Mouse (Mus musculus) brain, embryonic 14.5 days (tissue): ENCODE data around the gene Vav3. TPM values are rescaled to one million over a fixed set of nuclear protein-coding genes. Genes with fewer than 3 reads are reported as not detected.

Experiments
- DNase-seq: peaks from one replicate; pipeline ENCODE4 v3.0.0-alpha.2; 2011; ENCODE audit warnings: low read depth
- CTCF ChIP-seq: fragments of 200-500 bp; IDR thresholded peaks from 2 replicates; pipeline ENCODE4 v1.5.1; 2012; ENCODE audit warnings: inconsistent platforms, mild to moderate bottlenecking, moderate library complexity, borderline replicate concordance; ENCODE audit not compliant: insufficient read depth, insufficient read length; ENCODE audit errors: extremely low read depth
- POLR2A ChIP-seq: fragments of 200-500 bp; IDR thresholded peaks from 2 replicates; pipeline ENCODE4 v1.6.1; 2012; ENCODE audit warnings: mild to moderate bottlenecking, inconsistent platforms, borderline replicate concordance; ENCODE audit not compliant: poor library complexity, insufficient read depth, insufficient read length, severe bottlenecking; ENCODE audit errors: extremely low read depth
- polyA plus RNA-seq: library from polyadenylated mRNA; depleted of rRNA; stranded (reverse); fragments of >200 nt; gene quantifications from 2 replicates; pipeline ENCODE4 v1.2.3, GENCODE M21; 2012; rRNA removed

Gene Vav3
- polyA plus RNA-seq, result 9.0 and 15.7 TPM in 2 replicates

DNA sequence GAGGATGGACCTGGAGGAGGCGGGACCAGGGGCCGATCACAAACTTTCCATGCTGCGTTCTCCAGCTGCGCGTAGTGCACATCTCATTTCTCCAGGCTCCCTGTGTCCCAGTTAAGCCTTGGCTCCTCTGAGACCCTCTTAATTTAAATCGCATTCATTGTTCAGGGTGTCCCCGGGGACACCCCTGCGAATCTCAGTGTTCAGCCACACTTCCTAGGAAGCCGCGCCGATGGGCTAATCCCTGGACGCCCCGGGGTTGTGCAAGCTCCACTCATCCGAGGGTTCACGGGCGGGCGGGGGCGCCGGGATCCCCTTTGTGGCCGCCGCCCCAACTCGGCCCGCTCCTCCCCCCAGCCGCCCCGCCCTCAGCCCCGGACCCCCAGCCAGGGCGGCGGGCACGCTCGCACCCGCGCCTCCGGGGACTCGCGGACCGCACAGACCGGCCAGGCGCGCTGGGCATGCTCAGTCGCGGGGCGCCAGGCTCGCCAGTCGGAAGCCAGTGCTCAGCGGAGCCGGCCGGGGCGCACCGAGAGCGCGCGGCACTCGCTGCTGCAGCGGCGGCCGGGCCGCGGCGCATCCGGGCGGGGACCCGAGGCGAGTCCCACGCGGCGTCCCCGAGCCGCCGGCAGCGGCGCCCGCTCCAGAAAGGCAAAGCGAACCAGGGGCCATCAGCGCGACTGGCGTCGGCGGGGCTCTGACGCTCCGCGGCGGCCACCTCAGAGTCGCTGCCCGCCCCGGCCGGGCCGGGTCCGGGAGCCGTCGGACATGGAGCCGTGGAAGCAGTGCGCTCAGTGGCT, at the start of gene Vav3:
Vav3 (plus strand) TSS at position 380 of the 797 bp plus-strand sequence.
- no peak for TF ChIP-seq CTCF
- TF ChIP-seq POLR2A, result peak; percentile 39; the same call in 1 of the 2 replicates
- DNase-seq, result peak; percentile 75

DNA sequence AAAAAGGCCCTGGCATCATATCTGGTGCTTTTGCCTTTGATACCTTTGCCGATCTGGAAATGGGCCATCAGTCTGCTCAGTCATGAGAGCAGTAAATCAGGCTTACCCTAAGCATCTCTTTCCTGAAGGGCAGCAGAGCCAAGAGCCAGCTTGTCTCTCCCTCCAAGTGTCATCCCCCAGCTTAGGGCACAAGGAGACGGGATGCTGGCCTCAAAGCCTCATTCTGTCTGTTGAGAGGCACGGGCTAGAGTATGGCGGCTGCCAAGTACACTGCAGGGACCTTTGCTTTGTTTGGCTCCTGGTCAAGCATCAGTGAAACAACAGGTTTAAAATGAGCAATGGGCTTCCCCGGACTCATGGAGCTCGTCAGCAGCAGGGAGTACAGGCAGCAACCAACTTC, 41.6 kb upstream of the Vav3 start:
- peak; percentile 55 for DNase-seq

DNA sequence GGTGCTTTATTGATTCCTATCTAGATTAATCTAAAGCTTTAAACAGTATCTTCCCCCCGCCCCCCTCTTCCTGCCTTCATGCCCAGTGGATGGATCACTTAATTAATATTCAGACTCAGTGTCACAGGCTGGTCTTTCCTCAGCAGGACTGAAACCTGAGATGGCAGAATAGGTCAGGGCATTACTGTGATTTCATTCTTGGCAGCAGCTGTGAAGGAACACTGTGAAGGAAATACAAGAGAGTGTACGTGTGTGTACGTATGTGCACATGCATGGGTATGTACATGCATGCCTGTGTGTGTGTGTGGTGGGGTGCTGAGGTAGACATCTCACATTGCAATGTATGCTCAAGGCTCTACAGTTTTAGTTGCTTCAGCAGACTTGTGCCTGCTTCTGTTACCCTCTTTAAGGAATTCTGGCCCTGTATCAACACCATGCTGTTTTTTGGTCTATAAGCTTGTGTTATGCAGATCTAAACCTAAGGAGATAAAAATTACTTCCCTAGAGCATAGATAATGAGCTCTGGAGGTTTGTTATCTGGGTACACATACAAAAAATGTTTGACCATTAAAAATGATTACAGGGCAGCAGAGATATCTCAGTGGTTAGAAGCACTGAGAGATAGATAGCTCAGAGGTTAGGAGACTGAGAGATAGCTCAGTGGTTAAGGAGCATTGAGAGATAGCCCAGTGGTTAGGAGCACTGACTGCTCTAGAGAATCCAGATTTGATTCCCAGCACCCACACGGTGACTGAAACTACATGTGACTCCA, 41.0 kb upstream of the Vav3 start:
- peak; percentile 29 for DNase-seq
- TF ChIP-seq POLR2A (no peak), CTCF (no peak)

More for the DNA sequence above, 41.6 kb upstream of the Vav3 start:
- TF ChIP-seq POLR2A (no peak), CTCF (no peak)

DNA sequence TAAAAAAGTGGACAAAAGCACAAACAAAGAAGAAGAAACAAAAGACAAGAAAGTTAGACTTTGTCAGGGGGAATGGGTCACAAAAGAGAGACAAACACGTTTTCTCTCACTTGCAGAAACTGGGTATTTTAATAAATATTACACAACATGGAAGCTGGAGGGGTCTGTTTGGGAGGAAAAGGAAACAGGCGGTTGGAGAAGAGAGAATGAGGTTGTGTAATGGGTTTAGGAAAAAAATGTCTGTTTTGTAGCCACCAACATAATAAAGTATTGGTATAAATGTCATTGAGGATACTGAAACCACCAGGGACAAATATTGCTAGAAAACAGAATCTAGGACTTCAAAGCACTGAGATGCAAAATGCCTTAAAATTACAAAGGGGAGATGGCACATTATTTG, 38.4 kb upstream of the Vav3 start:
- TF ChIP-seq CTCF, result no peak
- no peak for TF ChIP-seq POLR2A
- no peak for DNase-seq

DNA sequence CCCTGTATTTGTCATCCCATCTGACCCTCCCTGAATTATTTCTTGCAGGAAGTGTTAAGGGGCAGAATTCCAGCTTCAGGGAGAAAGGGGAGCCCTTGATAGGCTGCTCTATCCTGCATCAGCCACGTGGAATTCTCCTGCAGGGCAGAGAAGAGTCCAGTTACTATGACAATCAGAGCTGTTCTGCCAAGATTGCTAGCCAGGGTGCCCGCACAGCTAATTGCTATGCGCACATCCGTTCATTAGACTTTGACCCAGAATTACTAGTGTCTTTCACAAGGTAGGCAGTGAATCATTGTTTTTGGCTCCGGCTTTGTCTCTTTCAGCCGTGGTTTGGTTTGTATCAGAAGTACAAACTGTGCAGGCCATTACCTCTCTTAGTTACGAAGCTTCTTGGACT, 33.0 kb upstream of the Vav3 start:
- TF ChIP-seq POLR2A, result no peak
- no peak for TF ChIP-seq CTCF
- DNase-seq, result peak; percentile 73

DNA sequence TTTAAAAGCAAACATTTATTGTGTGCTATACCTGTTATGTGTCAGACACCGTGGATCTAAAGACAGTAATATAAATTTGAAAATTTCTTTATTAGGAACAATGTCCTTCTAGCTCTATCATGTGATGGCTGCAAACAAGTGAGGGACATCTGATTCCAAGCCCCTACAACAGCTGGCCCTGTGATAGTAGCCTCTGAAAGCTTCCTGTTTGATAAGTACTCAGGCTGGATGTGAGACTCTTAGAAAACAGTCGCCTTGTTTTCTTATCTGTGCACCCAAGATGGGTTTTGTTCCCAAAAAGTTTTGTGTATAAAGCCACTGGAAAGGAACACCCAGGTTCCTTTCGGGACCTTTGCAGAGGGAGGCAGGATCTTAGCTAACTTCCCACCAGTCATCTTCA, 32.0 kb upstream of the Vav3 start:
- no peak for DNase-seq
- TF ChIP-seq POLR2A (no peak), CTCF (no peak)

DNA sequence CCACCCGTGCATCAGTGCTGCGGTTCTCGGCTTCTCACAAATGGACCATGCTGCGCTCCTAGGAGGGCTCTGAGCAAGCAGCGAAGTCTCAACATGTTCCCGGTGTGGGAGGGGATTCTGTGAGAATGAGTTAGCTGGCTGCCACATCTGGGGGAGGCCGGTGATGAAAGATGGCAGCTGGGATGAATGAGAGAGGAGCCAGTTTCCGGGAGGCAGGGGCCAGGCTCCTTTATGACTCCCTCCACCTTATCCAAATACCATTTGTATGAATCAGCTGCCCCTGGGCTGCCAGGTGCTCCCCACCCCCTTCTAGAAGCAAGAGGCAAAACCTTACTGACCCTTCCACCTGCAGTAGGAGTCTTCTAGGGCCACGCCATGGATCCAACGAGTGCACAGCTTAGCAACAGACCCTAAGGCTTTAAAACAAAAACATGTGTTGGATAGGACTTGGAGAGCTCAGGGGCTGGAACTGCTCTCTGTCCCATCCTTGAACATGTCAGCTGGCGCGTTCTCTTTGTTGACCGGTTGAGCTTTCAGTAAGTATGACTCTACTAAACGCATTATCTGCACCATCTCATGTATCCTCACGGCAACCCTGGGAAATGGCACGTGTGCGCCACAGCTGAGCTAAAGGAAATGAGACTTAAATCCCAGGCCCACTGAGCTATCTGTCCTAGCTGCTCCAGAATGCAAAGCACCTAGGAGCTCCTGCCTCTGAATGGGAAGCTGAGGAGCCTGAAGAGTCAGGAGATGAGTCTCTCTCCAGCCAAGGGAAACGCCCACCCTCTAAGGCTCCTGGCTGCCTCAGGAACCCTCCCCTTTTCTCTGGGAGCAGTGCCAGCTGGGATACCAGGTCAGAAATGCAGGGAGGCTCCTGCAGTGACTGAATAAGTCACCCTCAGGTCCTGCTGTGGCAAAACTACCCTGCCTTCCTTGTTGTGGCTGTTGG, 30.9 kb upstream of the Vav3 start:
- no peak for DNase-seq
- TF ChIP-seq CTCF, result no peak
- no peak for TF ChIP-seq POLR2A

DNA sequence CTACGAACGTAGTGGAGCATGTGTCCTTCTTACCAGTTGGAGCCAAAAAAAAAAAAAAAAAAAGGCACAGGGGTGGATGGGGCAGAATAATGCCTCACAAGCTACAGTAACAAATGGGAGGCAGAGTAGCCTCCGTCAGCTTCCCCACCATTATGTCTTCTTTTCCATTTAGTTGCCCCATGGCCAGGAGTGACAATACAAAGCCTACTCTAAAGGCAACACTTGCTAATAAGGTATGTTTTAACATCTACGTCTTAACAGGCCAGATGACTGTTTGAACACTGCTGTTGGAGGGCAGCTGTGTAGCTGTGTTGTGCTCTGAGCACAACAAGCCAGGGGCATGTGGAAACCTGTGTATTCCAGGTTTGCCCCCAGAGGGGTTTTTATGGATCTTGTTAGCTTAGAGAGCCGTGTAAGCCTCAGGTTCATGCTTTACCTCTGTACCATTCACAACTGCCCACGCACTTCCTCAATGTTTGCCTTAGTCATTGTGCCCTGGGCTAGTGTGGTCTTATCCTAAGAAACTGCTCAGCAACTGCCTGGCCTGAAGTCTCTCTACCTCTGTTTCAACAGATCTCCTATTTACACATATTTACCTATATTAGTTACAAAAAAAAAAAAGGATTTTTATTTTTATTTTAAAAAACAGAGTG, 29.2 kb upstream of the Vav3 start:
- TF ChIP-seq CTCF, result no peak
- no peak for TF ChIP-seq POLR2A
- no peak for DNase-seq

DNA sequence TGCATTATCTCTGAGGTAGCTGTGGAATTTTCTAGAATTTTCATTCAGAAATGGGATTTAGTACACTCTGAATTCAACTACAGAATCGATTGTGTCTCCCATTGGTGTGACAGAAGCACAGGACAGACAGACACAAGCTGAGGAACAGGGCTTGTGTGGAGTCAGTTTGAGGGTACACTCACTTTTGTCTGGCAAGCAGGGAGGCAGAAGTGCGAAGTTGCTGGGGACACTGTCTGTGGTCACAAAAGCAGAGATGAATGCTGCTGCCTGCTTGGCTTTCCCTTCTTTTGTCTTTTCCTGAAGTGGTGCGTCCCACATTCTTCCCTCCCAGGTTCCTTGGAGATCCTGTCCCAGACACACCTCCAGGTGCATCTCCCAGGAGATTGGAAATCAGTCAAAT, 28.6 kb upstream of the Vav3 start:
- no peak for TF ChIP-seq CTCF
- no peak for TF ChIP-seq POLR2A
- no peak for DNase-seq

DNA sequence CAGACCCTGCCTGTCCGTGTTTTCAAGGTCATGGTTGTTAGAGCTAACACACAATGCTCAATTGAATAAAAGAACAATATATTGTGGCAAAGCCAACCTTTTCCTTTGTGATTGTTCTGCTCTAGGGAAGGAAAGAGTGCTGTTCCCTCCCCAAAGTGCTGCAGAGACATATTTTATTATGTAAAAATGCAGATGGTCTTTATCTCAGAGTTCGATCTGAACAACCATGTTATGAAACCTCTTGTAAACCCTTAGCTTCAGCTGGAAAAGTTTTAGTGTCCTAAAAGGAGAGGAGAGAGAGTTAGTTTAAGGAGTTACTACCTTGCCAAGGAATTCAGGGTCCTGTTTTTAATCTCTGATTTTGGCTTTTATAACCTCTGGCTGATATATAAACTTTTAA, 27.0 kb upstream of the Vav3 start:
- DNase-seq, result no peak
- no peak for TF ChIP-seq POLR2A
- no peak for TF ChIP-seq CTCF

DNA sequence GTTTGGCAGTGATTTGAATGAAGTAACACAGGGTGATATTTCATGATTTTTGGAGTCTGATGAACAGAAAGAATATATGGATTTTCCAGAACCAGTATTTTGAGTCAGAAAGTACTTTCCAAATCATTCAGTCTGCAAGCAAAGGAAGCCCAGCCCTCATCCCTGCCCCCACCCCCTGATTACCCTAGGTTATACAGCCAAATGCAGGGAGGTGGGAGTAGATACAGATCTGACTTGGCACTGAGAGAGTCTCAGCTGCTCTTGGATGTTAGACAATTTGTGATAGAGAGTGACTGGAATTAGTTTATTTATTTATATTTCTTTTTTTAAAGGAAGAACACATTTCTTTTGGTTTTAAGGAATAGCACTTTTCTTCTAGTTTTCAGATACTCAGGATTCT, 18.2 kb upstream of the Vav3 start:
- no peak for TF ChIP-seq CTCF
- TF ChIP-seq POLR2A, result no peak
- DNase-seq, result peak; percentile 29
